Mouse (Mus musculus) gastrocnemius, postnatal 36 days (tissue): ENCODE results near the gene Gna12. TPM values are rescaled to one million over a fixed set of nuclear protein-coding genes. Genes with fewer than 3 reads are reported as not detected.

Experiments used
- DNase-seq, 2 experiments: peaks; one replicate each; pipeline ENCODE4 v3.0.0; 2022
- intact Hi-C: fragments of 180-260 bp; cut with DNase I; formaldehyde crosslinking; loops from one replicate; pipeline ENCODE4 v1.15.1; 2025
- total RNA-seq, 2 experiments: library from RNA; stranded (reverse); gene quantifications; 2 replicates each; pipeline ENCODE4 v1.2.3; 2021

The Gna12 gene
- total RNA-seq, 2 experiments from 2014 or later = 23.1 to 26.4 TPM

- DNase-seq = no peak
- intact Hi-C loops = no loop called here
Measured at GRCm38 (mm10) chr5:140829081-140829910, 935 bp downstream of the Gna12 start.

DNA sequence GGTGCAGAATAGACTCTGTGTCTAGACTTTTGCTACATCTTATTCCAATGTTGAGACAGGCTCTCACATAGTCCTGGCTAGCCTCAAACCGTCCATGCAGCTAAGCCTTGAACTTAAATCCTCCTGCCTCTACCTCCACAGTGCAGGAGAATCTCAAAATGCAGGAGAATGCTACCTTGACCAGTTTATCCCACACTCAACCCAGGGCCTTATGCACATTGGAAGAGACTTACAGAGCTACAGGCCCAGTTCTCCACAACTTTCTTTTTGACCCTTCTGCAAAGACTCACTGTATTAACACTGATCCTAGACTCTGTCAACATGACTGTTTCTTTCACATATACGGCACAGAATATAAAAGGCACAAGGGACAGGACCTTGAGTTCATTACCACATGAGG lies 1.9 kb downstream of the Gna12 start:
- no peak for DNase-seq
- intact Hi-C loops = no loop called here

- intact Hi-C loops = no loop called here
- DNase-seq = peak in 1 of 2 experiments; percentile 18
Measured at GRCm38 (mm10) chr5:140827896-140828295, 2.3 kb downstream of the Gna12 start.

DNA sequence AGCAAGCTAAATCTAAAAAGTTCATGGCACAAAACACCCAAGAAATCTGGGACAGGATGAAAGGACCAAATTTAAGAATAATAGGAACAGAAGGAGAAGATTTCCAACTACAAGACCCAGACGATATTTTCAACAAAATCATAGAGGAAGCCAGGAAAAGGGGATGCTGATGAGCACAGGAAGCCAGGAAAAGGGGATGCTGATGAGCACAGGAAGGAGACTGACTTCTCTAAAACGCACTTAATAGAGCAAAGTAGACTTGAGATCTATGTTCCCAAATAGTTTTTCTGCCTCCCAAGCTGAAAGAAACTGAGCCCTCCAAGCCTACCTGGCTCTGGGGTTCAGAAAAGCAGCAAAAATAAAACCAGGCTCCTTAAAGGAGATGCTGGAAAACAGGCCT lies 2.8 kb downstream of the Gna12 start:
- intact Hi-C loops = no loop called here
- no peak for DNase-seq

GRCm38 (mm10) chr5:140826796-140827195 lies 3.4 kb downstream of the Gna12 start:
- intact Hi-C loops = no loop called here
- no peak for DNase-seq

GRCm38 (mm10) chr5:140826118-140826517 lies 4.1 kb downstream of the Gna12 start:
- no peak for DNase-seq
- intact Hi-C loops = no loop called here

DNA sequence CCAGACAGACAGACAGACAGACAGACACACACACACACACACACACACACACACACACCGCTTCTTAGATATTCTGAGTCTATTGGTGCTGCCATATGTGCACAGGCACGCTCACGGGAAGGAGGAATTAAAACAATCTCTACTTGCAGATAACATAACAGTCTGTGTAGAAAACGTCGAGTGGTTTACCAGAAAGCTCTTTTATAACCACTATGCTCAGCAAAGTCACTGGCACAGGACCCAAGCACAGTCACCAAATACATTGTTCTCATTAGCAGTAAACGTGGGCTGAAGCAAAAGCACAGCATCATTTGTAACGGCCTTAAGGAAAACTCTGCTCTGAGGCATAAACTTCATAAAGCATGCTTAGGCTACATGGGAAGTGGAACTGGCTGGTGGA lies 6.1 kb downstream of the Gna12 start:
- DNase-seq = no peak
- intact Hi-C loops = no loop called here

DNA sequence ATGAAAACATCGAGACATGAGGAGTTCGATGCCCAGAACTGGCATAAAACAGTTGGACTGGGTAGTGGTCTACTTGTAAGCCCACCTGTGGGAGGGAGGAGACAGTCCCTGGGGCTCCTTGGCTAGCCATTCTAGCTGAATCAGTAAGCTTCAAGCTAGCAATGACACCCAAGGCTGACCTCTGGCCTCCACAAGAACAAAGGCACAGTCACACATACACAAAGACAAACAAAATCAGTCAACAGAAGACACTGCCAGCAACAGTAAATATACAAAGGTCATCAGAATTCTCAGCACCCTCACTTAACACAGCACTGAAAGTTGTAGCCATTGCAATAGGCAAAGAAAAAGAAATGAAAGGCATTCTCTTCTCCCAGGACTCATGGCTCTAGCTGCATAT lies 6.8 kb downstream of the Gna12 start:
- intact Hi-C loops = no loop called here
- no peak for DNase-seq

DNA sequence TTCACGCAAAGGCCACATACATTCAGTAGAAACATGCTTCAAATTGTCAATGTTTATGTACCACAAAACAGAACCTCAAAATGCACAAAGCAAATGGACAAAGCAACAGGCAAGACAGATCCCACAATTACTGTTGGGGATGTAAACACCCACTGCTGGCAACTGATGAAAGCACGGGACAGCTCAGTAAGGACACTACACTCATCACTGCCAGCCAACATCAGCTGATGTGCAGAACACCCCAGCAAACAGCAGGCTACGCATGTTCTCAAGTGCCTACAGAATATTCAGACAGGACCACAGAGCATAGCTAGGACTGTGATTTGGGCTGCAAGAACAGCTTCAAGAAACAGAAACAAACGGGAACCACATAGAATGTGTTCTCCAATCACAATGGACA lies 8.3 kb downstream of the Gna12 start:
- intact Hi-C loops = no loop called here
- no peak for DNase-seq

DNA sequence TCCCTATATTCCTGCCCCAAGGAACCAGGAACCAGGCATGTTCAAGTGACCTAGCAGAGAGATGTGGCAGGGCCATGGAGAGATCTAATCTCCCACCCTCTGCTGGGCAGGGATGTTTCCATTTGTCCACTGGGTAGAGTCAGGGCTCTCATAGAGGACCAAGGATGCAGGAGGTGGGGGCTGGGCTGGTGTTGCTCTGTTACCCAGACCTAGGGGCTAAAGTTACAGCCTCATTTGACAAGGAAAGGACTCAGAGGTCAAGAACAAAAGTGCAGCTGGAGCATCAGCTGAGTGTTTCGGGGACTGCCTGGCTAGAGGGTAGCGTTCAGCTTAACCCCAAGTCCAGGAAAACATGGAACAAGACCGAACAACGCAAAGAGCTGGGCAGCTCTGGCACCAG lies 9.7 kb downstream of the Gna12 start:
- intact Hi-C loops = no loop called here
- DNase-seq = no peak

DNA sequence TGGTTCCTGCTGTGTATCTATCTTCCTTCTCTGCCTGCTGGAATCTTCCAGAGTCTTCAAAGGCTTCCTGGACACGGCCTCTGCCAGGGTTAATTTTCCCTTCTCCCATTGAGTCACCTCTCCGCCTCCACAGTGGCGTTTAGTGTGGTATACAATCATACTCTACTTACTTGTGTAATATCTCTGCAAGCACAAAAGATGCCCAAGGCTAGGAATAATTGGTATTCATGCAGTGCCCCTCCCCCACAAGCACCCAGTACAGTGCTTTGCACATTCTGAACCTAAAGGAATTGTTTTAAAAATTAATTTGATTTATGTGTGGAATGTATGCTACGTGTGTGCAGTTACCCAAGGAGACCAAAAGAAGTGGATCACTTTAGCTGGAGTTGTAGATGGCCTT lies 10.6 kb downstream of the Gna12 start:
- intact Hi-C loops = no loop called here

DNA sequence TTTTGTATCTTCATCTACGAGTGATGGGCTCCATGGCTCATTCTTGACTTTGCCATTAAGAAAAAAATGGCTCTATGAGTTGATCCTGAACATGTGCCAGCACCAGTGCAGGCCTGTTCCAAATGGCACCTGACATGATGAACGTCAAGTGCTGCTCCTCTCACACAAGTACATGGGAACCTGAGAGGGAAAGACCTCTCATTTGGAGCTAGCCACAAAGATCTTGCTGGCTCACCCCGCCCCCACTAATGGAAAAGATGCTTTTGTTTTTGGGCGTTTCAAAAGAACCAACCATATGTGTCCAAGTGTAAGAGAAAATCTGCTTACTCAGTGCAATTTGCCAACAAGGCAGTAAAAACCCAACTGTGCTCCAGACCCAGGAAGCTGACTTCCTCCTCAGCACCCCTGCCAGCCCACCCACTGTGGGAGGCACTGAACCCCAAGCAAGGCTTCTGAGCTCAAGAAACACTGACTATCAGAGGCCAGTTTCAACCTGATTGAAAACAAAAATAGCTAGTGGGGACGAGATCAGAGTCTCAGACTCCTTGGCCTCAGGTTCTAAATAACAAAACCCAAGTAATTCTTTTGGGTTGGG lies 11.7 kb downstream of the Gna12 start:
- intact Hi-C loops = no loop called here
- no peak for DNase-seq

More for the DNA sequence above, 10.6 kb downstream of the Gna12 start:
- no peak for DNase-seq

GRCm38 (mm10) chr5:140816950-140817568 lies 13.2 kb downstream of the Gna12 start:
- intact Hi-C loops = no loop called here
- no peak for DNase-seq

GRCm38 (mm10) chr5:140816008-140816407 lies 14.2 kb downstream of the Gna12 start:
- DNase-seq = no peak
- intact Hi-C loops = no loop called here

DNA sequence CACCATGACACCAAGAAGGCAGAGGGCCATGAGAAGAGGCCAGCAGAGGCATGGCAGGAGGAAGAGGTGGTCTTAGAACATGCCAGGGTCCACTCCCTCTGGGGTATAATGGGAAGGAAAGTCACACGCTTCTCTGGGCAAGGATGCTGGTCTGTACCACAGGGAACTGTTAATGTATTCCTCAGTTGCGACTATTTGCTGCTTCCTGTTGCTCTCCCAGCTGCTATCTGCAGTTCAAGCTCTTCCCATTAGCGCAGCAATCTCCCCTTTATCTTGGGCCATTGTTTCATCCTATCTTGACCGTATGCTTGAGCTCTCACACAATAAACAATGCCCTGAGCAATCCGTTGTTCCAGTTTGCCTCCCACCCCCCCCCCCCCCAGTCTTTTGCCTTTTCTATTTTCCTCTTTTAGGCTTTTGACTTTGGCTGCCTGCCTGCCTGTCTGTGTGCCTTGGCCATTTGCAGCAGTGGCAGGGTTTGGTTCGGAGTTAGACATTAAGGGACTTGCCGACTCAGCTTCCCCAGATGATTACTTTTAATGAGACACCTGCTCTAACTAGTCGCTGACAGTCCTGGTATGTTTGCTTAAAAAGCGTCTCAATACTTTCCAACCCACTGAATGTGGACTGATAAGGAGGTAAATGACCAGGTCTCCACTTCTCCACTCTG lies 15.0 kb downstream of the Gna12 start:
- intact Hi-C loops = no loop called here
- DNase-seq = no peak

DNA sequence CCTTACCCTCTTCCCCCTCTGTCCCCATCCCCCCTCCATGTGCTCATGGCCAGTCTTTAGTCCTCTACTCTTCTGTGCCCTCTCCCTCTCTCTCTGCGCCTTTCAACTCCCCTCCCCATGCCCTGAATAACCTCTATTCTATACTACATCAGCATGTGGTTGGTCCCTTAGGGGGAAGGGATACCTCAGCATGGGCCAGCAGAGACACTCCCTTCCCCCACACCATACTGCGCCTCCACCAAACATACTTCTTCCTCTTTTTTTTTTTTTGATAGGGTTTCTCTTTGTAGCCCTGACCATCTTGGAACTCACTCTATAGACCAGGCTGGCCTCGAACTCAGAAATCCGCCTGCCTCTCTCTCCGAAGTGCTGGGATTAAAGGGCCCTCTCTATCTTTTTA lies 15.8 kb downstream of the Gna12 start:
- intact Hi-C loops = no loop called here
- no peak for DNase-seq

DNA sequence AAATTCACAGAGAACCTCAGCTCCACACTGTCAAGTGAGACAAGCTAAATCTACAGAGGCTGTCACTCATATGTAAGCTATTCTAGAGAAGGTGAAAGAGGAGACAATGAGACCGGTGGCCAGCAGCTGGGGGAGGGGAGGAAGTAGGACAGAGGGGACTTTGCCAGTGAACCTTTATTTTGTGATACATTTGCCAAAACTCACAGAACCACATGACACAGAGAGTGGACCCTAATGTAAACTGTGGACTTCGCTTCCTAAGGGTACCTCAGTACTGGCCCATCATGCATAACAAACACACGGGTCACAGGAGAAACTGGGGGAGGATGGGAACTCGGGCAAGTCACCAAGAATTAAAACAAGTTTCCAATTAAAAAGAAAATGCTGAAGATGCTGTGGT lies 17.5 kb downstream of the Gna12 start:
- intact Hi-C loops = no loop called here
- DNase-seq = no peak

- intact Hi-C loops = no loop called here
- DNase-seq = no peak
Measured at GRCm38 (mm10) chr5:140812063-140812462, 18.2 kb downstream of the Gna12 start.

GRCm38 (mm10) chr5:140811390-140811789 lies 18.8 kb downstream of the Gna12 start:
- DNase-seq = no peak
- intact Hi-C loops = no loop called here

DNA sequence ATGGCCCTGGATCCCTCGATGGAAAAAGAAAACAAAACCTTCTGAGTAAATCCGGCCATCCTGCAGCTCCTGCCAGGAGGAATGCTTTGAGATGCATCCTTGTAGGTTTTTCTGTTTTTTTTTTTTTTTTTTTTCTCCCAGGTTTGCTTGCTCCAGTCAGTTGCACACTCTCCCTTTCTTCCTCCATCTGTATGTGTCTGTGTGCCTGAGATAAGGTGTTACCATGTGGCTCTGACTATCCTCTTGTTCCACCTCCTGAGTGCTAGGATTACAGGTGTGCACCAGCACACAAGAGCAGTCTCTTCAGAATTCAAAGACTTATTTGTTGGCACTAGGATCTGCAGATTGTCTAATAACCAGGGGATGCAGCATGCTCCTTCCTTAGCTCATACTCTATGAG lies 23.3 kb downstream of the Gna12 start:
- intact Hi-C loops = no loop called here
- DNase-seq = no peak

- intact Hi-C loops = no loop called here
- DNase-seq = no peak
Measured at GRCm38 (mm10) chr5:140806252-140806651, 24.0 kb downstream of the Gna12 start.
